Mouse (Mus musculus) erythroblast, embryonic 14.5 days (primary cell): ENCODE results near the gene Pygl. TPM values are rescaled to one million over a fixed set of nuclear protein-coding genes. Genes with fewer than 3 reads are reported as not detected.

Experiments used
- H3K27me3 ChIP-seq: 2 replicates; pipeline ENCODE4 v1.6.1; 2012; ENCODE audit warnings: inconsistent platforms; ENCODE audit not compliant: control insufficient read depth
- H3K36me3 ChIP-seq: 2 replicates; pipeline ENCODE4 v1.6.1; 2012; ENCODE audit warnings: mild to moderate bottlenecking, inconsistent platforms; ENCODE audit not compliant: control insufficient read depth
- H3K4me1 ChIP-seq: 2 replicates; pipeline ENCODE4 v1.6.1; 2012; ENCODE audit warnings: inconsistent platforms; ENCODE audit not compliant: control insufficient read depth
- H3K4me3 ChIP-seq: replicated peaks from 2 replicates; pipeline ENCODE3; 2012; ENCODE audit warnings: moderate library complexity, mild to moderate bottlenecking, inconsistent platforms
- H3K9me3 ChIP-seq: 2 replicates; pipeline ENCODE4 v1.6.1; 2012; ENCODE audit warnings: low read length, inconsistent platforms, mixed read lengths; ENCODE audit not compliant: control insufficient read depth
- GATA1 ChIP-seq: IDR thresholded peaks from 2 replicates; pipeline ENCODE4 v1.6.1; 2012; ENCODE audit warnings: low read length, inconsistent platforms, mixed read lengths
- TAL1 ChIP-seq: IDR thresholded peaks from 3 replicates; pipeline ENCODE4 v1.6.1; 2012; ENCODE audit warnings: low read length, inconsistent platforms, mixed read lengths
- polyA plus RNA-seq: library from polyadenylated mRNA; stranded (reverse); fragments of >175 nt; gene quantifications from 2 replicates; pipeline ENCODE4 v1.2.3, GENCODE M21; 2012

Pygl gene
- 0.11 and 0.15 TPM in 2 replicates for polyA plus RNA-seq

DNA sequence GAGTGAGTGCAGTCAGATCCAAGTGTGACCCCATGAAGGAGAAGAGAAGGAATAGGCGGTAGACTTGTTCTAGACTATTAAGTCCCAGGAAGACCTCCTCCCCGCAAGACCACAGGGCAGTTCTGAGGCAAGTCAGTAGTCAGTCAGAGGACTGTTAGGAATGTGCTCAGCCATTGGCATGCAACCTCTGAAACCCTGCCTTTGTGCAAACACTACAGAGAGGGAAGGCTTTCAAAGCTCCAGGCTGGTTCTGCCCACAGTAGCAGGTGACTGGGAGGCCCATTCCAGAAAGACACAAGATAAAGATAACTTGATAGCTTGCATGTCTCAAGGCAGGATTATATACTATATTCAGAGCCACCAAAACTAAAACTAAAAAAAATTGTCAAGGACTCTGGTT, at the start of gene Pygl:
Gene Pygl (minus strand): TSS at position 195 of the 400 bp plus-strand sequence.
- H3K27me3 ChIP-seq: no peaks in the 10 kb centered on the region
- H3K4me3 ChIP-seq: no peak within 1 kb of the TSS
- no peaks in the 10 kb centered on the region for H3K36me3 ChIP-seq
- no peaks in the 10 kb centered on the region for H3K9me3 ChIP-seq
- peaks cover 45% of the 10 kb centered on the region for H3K4me1 ChIP-seq
- TF ChIP-seq GATA1 (no peak), TAL1 (no peak)

DNA sequence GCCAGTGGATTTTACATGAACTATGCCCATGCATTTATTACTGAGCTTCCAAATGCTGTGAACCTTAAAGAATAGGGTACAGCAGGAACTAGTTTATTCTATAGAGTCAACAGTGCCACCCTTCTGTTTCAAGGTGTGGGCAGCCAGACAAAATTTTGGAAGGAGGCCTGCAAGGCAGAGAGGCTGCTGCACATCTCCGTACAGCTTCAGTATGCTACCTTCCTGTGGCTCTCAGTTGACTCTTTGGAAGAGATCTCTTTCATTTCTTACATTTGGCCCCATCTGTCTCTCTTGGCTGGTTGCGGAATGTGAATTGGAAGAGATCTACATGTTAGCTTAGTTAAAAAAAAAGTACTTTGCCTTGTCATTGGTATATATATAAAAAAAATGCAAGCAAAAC, 49.6 kb upstream of the Pygl start:
- no peaks in the 10 kb centered on the region for H3K4me1 ChIP-seq
- TF ChIP-seq TAL1 (no peak), GATA1 (no peak)
- no peaks in the 10 kb centered on the region for H3K36me3 ChIP-seq
- no peaks in the 10 kb centered on the region for H3K9me3 ChIP-seq
- H3K4me3 ChIP-seq: no peak overlapping the region
- H3K27me3 ChIP-seq: no peaks in the 10 kb centered on the region

DNA sequence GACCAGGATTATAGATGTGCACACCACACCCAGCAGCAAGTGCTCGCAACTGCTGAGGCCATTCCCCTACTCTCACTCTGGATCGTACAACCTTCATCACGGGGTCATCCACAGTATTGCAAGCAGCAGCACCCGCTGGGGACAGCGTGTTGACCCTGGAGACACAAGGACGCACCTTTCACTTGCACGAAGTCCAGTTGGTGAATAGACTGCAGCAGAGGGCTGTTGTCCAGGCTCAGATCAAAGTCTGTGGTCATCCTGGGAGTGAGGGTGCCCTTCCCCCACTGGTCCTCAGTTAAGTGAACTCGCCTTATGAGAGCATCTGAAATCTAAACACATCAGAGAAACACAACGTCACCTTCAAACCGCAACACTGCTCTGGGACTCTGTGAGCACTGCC, 49.1 kb upstream of the Pygl start:
- TF ChIP-seq TAL1 (no peak), GATA1 (no peak)
- no peak overlapping the region for H3K4me3 ChIP-seq
- H3K9me3 ChIP-seq: no peaks in the 10 kb centered on the region
- H3K27me3 ChIP-seq: no peaks in the 10 kb centered on the region
- no peaks in the 10 kb centered on the region for H3K36me3 ChIP-seq
- no peaks in the 10 kb centered on the region for H3K4me1 ChIP-seq

DNA sequence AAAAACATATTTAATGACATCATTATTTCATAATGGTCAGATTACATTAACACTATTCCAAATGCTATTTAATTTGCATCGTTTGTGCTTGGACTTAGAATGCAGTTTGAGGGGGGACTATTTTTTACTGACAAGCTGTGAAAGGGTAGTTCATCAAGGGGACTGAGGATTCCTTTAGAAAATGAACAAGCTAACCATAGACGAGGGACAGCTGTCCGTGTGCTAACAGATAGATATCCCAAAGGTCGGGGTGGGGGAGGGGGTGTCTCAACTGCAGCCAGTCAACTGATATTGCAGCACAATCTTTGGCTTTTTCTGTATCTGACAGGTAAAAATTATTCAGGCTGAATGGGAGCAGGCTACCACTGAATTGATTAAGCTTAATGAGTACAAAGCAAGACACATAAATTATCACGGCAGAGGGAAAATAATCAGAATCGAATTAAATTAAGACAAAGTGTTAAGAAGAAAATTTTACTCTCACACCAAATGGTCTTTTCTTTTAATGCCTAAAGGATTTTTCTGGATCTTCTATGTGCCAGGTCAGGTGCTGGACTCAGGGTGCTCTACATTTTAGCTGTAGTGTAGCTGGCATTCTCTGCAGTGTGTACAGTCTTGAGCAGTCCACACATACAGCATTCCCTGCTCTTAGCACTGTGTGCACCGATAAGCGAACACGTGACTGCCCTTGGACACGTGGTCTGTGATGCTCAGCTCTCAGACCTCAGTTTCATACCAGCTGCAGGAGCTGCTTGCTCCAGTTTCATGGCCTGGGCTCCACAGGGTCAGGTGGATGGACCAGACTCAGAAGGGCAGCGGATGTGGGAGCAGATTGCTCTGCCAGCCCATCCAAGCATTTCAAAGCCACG, 46.0 kb upstream of the Pygl start:
- no peaks in the 10 kb centered on the region for H3K4me1 ChIP-seq
- no peaks in the 10 kb centered on the region for H3K9me3 ChIP-seq
- H3K27me3 ChIP-seq: no peaks in the 10 kb centered on the region
- H3K36me3 ChIP-seq: no peaks in the 10 kb centered on the region
- no peak overlapping the region for H3K4me3 ChIP-seq
- TF ChIP-seq TAL1: no peak
- TF ChIP-seq GATA1: no peak

DNA sequence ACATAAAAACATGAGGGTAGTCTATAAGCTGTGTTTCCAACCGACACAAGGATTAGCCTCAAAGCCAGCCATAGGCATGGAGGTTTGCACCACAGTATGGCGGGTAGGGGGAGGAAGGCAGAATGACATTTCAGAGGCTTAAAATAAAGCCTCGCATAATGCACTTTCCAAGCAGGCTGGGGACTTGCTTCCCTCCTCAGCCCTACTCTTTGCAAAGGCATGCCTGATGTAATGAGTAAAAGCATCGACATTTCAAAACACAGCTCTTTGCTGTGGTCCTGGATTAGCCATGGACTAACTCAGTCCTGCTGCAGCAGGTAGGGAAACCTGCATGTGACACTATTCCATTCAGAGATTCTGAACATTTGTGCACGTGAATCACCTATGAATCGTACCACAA, 38.4 kb upstream of the Pygl start:
- no peak for TF ChIP-seq GATA1
- no peak for TF ChIP-seq TAL1
- Histone ChIP-seq H3K27me3 (no peaks in the 10 kb centered on the region), H3K36me3 (no peaks in the 10 kb centered on the region), H3K9me3 (no peaks in the 10 kb centered on the region), H3K4me3 (no peak overlapping the region), H3K4me1 (no peaks in the 10 kb centered on the region)

DNA sequence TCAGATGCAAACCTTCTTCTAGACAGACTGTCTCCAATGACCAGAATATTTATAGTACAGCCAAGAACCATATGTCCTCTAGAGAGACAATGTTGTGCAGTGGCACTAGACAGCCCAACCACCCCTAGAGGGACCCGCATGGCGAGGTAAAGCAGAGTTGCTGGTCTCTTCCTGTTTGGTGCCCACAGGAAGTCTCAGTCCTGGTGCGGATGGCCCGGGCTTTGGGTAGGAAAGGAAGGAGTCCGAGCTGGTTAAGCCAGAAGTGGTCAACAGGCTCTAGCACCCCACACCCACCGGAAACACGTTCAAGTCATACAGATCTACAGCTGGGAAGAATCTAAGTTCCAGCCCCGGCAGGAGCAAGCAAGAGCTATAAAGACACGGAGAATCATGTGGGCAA, 36.0 kb upstream of the Pygl start:
- Histone ChIP-seq H3K4me3 (no peak overlapping the region), H3K9me3 (no peaks in the 10 kb centered on the region), H3K36me3 (no peaks in the 10 kb centered on the region), H3K27me3 (no peaks in the 10 kb centered on the region), H3K4me1 (no peaks in the 10 kb centered on the region)
- TF ChIP-seq TAL1 (no peak), GATA1 (no peak)

DNA sequence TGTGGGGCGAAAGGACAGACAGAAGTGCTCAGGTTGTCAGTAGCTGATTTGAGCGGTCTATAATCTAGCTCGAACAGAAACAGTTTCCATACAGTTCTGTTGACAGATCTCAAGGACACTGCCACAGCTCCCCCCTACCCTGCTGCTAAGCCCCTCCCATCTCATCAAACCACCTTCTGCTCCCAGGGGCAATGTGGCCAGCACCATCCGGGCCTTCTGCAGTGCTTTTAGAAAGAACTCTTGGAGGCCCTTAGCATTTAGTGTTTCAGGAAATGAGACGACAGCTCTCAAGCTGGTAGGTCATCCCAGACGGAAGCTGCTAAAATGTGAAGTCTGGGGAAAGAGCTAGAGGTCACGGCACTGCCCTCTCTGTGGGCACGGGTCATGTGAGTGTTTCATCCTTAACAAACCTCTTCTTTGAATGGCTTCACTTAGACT, 35.2 kb upstream of the Pygl start:
- Histone ChIP-seq H3K4me3 (no peak overlapping the region), H3K9me3 (no peaks in the 10 kb centered on the region), H3K4me1 (no peaks in the 10 kb centered on the region), H3K36me3 (no peaks in the 10 kb centered on the region), H3K27me3 (no peaks in the 10 kb centered on the region)
- TF ChIP-seq TAL1 (no peak), GATA1 (no peak)

DNA sequence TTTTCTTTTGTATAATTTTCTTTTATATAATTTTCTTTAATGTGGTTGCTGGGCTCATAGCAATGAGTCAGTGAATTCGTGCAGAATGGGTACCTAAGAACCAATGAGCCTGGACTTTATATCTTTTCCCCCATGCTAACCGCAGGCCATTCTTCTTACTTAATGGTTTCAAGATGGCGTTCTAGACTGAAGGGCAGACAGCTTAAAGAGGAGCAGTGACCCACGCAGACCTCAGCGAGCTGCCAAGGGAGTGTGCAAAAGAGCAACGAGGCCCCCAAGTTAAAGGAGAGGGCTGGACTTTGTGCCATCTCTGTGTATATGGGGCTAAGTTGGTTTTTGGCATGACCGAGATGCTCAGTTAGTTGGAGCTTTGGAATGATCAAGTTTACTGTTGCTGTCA, 32.4 kb upstream of the Pygl start:
- TF ChIP-seq TAL1 (no peak), GATA1 (no peak)
- H3K36me3 ChIP-seq: no peaks in the 10 kb centered on the region
- no peak overlapping the region for H3K4me3 ChIP-seq
- H3K9me3 ChIP-seq: no peaks in the 10 kb centered on the region
- no peaks in the 10 kb centered on the region for H3K4me1 ChIP-seq
- H3K27me3 ChIP-seq: no peaks in the 10 kb centered on the region

DNA sequence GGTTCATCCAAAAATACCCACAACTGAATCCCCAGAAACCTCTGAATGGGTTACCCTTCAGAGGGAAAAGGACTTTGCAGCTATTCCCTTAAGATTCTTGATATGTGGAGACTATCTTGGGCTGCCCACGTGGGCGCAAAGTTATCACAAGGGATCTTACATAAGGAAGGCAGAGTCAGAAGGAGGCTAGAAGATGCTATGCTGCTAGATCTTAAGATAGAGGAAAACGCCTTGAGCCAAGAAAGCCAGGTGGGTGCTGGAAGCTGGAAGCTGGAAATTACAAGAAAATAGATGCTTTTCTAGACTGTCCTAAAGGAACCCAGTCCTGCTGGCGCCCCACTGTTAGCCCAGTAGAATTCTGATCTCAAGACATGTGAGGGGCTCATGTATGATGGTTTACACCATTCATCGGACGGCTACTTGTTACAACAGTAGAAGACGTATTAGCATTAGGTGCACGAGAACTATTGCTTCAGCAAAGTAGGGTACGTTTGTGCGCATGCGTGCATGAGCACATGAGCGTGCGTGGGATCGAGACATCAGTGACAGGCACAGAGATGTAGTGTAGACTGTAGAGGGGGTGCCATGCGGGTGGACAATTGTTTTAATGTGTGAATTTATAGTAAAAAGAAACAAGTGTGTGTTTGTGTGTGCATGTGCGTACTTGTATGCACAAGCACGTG, 31.1 kb upstream of the Pygl start:
- Histone ChIP-seq H3K4me1 (no peaks in the 10 kb centered on the region), H3K27me3 (no peaks in the 10 kb centered on the region), H3K36me3 (no peaks in the 10 kb centered on the region), H3K9me3 (no peaks in the 10 kb centered on the region), H3K4me3 (no peak overlapping the region)
- TF ChIP-seq GATA1: no peak
- TF ChIP-seq TAL1: no peak
